In the genomic region with DNA sequence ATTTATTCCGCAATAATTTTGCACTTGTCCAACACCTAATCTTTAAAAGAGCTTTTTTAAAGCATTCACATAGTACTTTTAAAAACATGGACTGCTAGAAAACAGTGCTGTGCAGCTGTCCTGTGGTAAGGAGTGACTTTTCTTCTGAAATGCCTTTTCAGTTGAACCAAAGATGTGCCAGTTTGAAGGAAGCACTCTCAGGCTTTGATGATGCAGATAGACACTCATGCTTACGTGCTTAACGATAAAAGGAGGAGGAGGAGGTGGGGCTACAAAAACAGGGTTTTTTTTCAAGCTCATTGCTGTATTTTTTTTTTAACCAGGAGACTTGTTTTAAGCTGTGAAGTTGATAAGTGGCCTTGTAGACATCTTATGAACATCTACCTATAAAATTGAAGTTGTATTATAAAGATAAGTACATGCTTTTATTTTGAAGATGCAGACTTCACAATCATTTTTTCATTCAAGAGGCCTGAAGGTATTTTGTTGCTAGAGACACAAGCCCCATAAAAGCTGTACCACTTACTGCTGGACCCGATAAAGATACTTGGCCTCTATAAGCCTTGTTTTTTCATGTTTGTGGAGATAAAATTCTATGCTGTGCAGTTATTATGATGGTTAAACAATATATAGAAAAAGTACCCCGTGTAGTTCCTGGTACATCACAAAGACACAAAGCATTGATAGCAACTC, we compare ENCODE assay signal across 18 mouse cellular contexts.
A peak's percentile ranks its signal among the peaks of the same experiment; 100 is the strongest.
DNase-seq lines count a peak whose midpoint lies in the region; ATAC-seq lines count a peak whose summit lies in the region.
"Had no signal": no experiment of that assay in that cellular context is flagged by ENCODE, and none has a peak within 500 bp of the region (broad histone marks: within the 10 kb centered on the region; RNA-seq: fewer than 3 reads in every experiment).

No protein-coding gene starts in this region.

- H3K27me3 ChIP-seq in heart, embryonic 11.5 days (ENCODE audit: control insufficient read depth, insufficient read depth, low read length): no peaks in the 10 kb centered on the region
- H3K27me3 ChIP-seq: heart, embryonic 13.5 days; intestine, embryonic 15.5 days; limb, embryonic 15.5 days; neural tube, embryonic 12.5 days had no signal

- H3K36me3 ChIP-seq in heart, embryonic 11.5 days (ENCODE audit: control insufficient read depth, insufficient read depth, low read length): no peaks in the 10 kb centered on the region
- H3K36me3 ChIP-seq: heart, embryonic 13.5 days; hindbrain, embryonic 10.5 days; intestine, embryonic 15.5 days; limb, embryonic 15.5 days; neural tube, embryonic 12.5 days had no signal

- 69% methylated on average over 5 of the region's 5 CpGs for WGBS in heart, embryonic 11.5 days (ENCODE audit: insufficient replicate concordance)

- peak; percentile 76 for DNase-seq in heart, adult 11 months
- peak; percentile 90 for DNase-seq in CD4-positive, CD25-positive, alpha-beta regulatory T cell, adult 2 months (ENCODE audit: low read depth, low spot score)
- no peak for DNase-seq in frontal cortex, adult 2 months (ENCODE audit: extremely low spot score in 1 of 2, low spot score in 1 of 2)
- DNase-seq in urinary bladder, postnatal 14 days (ENCODE audit: low spot score): no peak
- DNase-seq: adrenal gland, postnatal 36 days; cerebellum, postnatal 14 days; gastrocnemius, postnatal 36 days; kidney, postnatal 10 days; lung, postnatal 4 days had no signal

- H3K4me3 ChIP-seq in heart, embryonic 11.5 days (ENCODE audit: low read depth, low read length): no peak overlapping the region
- H3K4me3 ChIP-seq: heart, embryonic 13.5 days; hindbrain, embryonic 10.5 days; intestine, embryonic 15.5 days; limb, embryonic 15.5 days; neural tube, embryonic 12.5 days had no signal

- H3K27ac ChIP-seq in heart, embryonic 11.5 days (ENCODE audit: low read depth, low read length): no peak overlapping the region
- H3K27ac ChIP-seq: heart, embryonic 13.5 days; hindbrain, embryonic 10.5 days; intestine, embryonic 15.5 days; limb, embryonic 15.5 days; neural tube, embryonic 12.5 days had no signal

- H3K4me2 ChIP-seq in heart, embryonic 11.5 days: no peak overlapping the region
- H3K4me2 ChIP-seq: heart, embryonic 13.5 days; intestine, embryonic 15.5 days; limb, embryonic 15.5 days; neural tube, embryonic 12.5 days had no signal

- ATAC-seq in heart, embryonic 11.5 days (replicated peaks; ENCODE audit: insufficient number of reproducible peaks, low FRiP score, low TSS enrichment): no peak
- peak; percentile 52; the same call in 1 of the 2 replicates for ATAC-seq in erythroblast, adult 5-6 weeks (replicated peaks; ENCODE audit: low FRiP score, poor library complexity, severe bottlenecking)
- peak; percentile 69 for ATAC-seq in megakaryocyte-erythroid progenitor cell, adult 5-6 weeks (replicated peaks; ENCODE audit: low FRiP score, low TSS enrichment, poor library complexity, severe bottlenecking)
- no peak for ATAC-seq in cerebellum, adult (ENCODE audit: insufficient number of reproducible peaks, low FRiP score, low TSS enrichment)
- ATAC-seq: intestine, embryonic 15.5 days had no signal

- H3K4me1 ChIP-seq in heart, embryonic 11.5 days (ENCODE audit: control insufficient read depth, insufficient read depth, low read length): no peaks in the 10 kb centered on the region
- H3K4me1 ChIP-seq: heart, embryonic 13.5 days; hindbrain, embryonic 10.5 days; intestine, embryonic 15.5 days; limb, embryonic 15.5 days; neural tube, embryonic 12.5 days had no signal

- no peak overlapping the region for H3K9ac ChIP-seq in heart, embryonic 11.5 days (ENCODE audit: low read depth, low read length)
- H3K9ac ChIP-seq: heart, embryonic 13.5 days; intestine, embryonic 15.5 days; limb, embryonic 15.5 days; neural tube, embryonic 12.5 days had no signal

- H3K9me3 ChIP-seq in heart, embryonic 11.5 days (replicated peaks; ENCODE audit: control insufficient read depth, low read length): no peaks in the 10 kb centered on the region
- H3K9me3 ChIP-seq: heart, embryonic 13.5 days; hindbrain, embryonic 10.5 days; intestine, embryonic 15.5 days; limb, embryonic 15.5 days; neural tube, embryonic 12.5 days had no signal

Comparison
In these comparisons a context has a peak if more than half of its experiments do, and no peak if none do; other contexts are left out.
1. DNase-seq: peak in heart, adult 11 months (single experiment) and CD4-positive, CD25-positive, alpha-beta regulatory T cell, adult 2 months (single experiment); none in frontal cortex, adult 2 months (0 of 2) and urinary bladder, postnatal 14 days (single experiment).
2. ATAC-seq: peak in erythroblast, adult 5-6 weeks (single experiment) and megakaryocyte-erythroid progenitor cell, adult 5-6 weeks (single experiment); none in heart, embryonic 11.5 days (single experiment) and cerebellum, adult (single experiment).